Mouse (Mus musculus) megakaryocyte, adult 5-6 weeks (primary cell): ENCODE measurements around the gene Bicra. TPM values are rescaled to one million over a fixed set of nuclear protein-coding genes. Genes with fewer than 3 reads are reported as not detected.
A peak's percentile ranks its signal among the peaks of the same experiment; 100 is the strongest.

ENCODE experiments used
- ATAC-seq: 2 replicates; pipeline ENCODE4 v1.8.0; 2016; ENCODE audit warnings: mild to moderate bottlenecking, inconsistent platforms; ENCODE audit not compliant: poor library complexity, severe bottlenecking
- total RNA-seq, 2 experiments: library from RNA; stranded (forward) in 1 of 2; stranded (reverse) in 1 of 2; fragments of 153-499, 151-499 nt in 1 of 2; fragments of 221-1000, 200-1000 nt in 1 of 2; gene quantifications; 2 replicates each; pipeline versions ENCODE4 v1.2.3 to v1.2.4; 2015 to 2017

Bicra gene
- total RNA-seq, 2 experiments from 2014 or later = 1.9 to 19.5 TPM

GRCm38 (mm10) chr7:15980246-15980645 lies 67.5 kb downstream of the Bicra start:
- no peak for ATAC-seq

GRCm38 (mm10) chr7:15975904-15976303 lies 71.8 kb downstream of the Bicra start:
- ATAC-seq = peak; percentile 61

- ATAC-seq = no peak
Observed at GRCm38 (mm10) chr7:15975451-15975850, 72.3 kb downstream of the Bicra start.

GRCm38 (mm10) chr7:15974712-15975111 lies 73.0 kb downstream of the Bicra start:
- peak; percentile 68 for ATAC-seq

- ATAC-seq = no peak
Observed at GRCm38 (mm10) chr7:15972247-15972646, 75.5 kb downstream of the Bicra start.

- ATAC-seq = no peak
Observed at GRCm38 (mm10) chr7:15969674-15970073, 78.0 kb downstream of the Bicra start.

GRCm38 (mm10) chr7:15968322-15968721 lies 79.4 kb downstream of the Bicra start:
- ATAC-seq = no peak

GRCm38 (mm10) chr7:15967312-15967711 lies 80.4 kb downstream of the Bicra start, which contains the start of gene Ehd2:
Ehd2 (minus strand) TSS chr7:15967567.
- ATAC-seq = peak; percentile 91

- ATAC-seq = no peak
Observed at GRCm38 (mm10) chr7:15966489-15966888, 81.2 kb downstream of the Bicra start.

GRCm38 (mm10) chr7:15963798-15964652 lies 83.7 kb downstream of the Bicra start:
- no peak for ATAC-seq

GRCm38 (mm10) chr7:15962311-15963288 lies 85.1 kb downstream of the Bicra start:
- ATAC-seq = no peak

GRCm38 (mm10) chr7:15961798-15962197 lies 85.9 kb downstream of the Bicra start:
- no peak for ATAC-seq

- ATAC-seq = no peak
Observed at GRCm38 (mm10) chr7:15961239-15961638, 86.5 kb downstream of the Bicra start.

GRCm38 (mm10) chr7:15960691-15961090 lies 87.0 kb downstream of the Bicra start:
- ATAC-seq = no peak

GRCm38 (mm10) chr7:15956143-15956542 lies 91.6 kb downstream of the Bicra start:
- no peak for ATAC-seq

- no peak for ATAC-seq
Observed at GRCm38 (mm10) chr7:15955509-15955908, 92.2 kb downstream of the Bicra start.

GRCm38 (mm10) chr7:15954978-15955443 lies 92.7 kb downstream of the Bicra start:
- ATAC-seq = peak; percentile 49

GRCm38 (mm10) chr7:15954436-15954835 lies 93.3 kb downstream of the Bicra start:
- ATAC-seq = no peak

GRCm38 (mm10) chr7:15953307-15954074 lies 94.2 kb downstream of the Bicra start:
- ATAC-seq = no peak

- 0 out of 2 replicates have a peak, but pooled peaks have one; percentile 14 for ATAC-seq
Observed at GRCm38 (mm10) chr7:15952416-15952815, 95.3 kb downstream of the Bicra start.
